ENCODE assay signal across 28 mouse cellular contexts in genomic region chr17:67142183-67142756, GRCm38 (mm10).
DNase-seq lines count a peak whose midpoint lies in the region; ATAC-seq and TF ChIP-seq lines count a peak whose summit lies in the region.
"Had no signal": no experiment of that assay in that cellular context is flagged by ENCODE, and none has a peak within 500 bp of the region (broad histone marks: within the 10 kb centered on the region; RNA-seq: fewer than 3 reads in every experiment).

No protein-coding gene starts in this region.

- no peaks in the 10 kb centered on the region for H3K4me1 ChIP-seq in heart, embryonic 15.5 days (replicated peaks)
- peaks cover 3% of the 10 kb centered on the region for H3K4me1 ChIP-seq in heart, adult 2 months (ENCODE audit: control insufficient read depth, insufficient read depth, low read length)
- H3K4me1 ChIP-seq in midbrain, embryonic 11.5 days (ENCODE audit: control insufficient read depth, insufficient read depth, low read length) = no peaks in the 10 kb centered on the region
- H3K4me1 ChIP-seq in midbrain, embryonic 10.5 days = no peaks in the 10 kb centered on the region
- no peaks in the 10 kb centered on the region for H3K4me1 ChIP-seq in limb, embryonic 10.5 days
- H3K4me1 ChIP-seq: embryonic facial prominence, embryonic 10.5 days; forebrain, embryonic 10.5 days; forebrain, embryonic 13.5 days had no signal

- no peak for TF ChIP-seq EP300 in heart, adult 2 months (IDR thresholded peaks at IDR 0.05; ENCODE audit: insufficient read depth, low read depth, low read length)

- peaks cover 7% of the 10 kb centered on the region for H3K79me2 ChIP-seq in heart, adult 2 months (replicated peaks; ENCODE audit: control insufficient read depth, insufficient read depth, low read length)

- no peak for DNase-seq in heart, adult 2 months
- DNase-seq in midbrain, embryonic 11.5 days (ENCODE audit: low spot score, missing footprints) = peak; percentile 10
- no peak for DNase-seq in midbrain, embryonic 10.5 days (ENCODE audit: low spot score)
- peak; percentile 23 for DNase-seq in limb, embryonic 10.5 days (ENCODE audit: low spot score)
- no peak for DNase-seq in layer of hippocampus, adult 18-20 months (ENCODE audit: low spot score in 2 of 2)
- DNase-seq: adrenal gland, adult 8-10 months; adrenal gland, postnatal 25 days; cerebellum, adult 11-12 months; cerebellum, adult 8-10 months; cerebellum, postnatal 10 days; cerebellum, postnatal 36 days; embryo, embryonic 11 days; gastrocnemius, postnatal 10 days; gastrocnemius, postnatal 36 days; heart, postnatal 10 days; heart, postnatal 4 days had no signal

- H3K9ac ChIP-seq in heart, embryonic 15.5 days = no peak overlapping the region
- no peak overlapping the region for H3K9ac ChIP-seq in heart, adult 2 months (ENCODE audit: low read depth, low read length)
- H3K9ac ChIP-seq in midbrain, embryonic 11.5 days (ENCODE audit: low read length) = no peak overlapping the region
- H3K9ac ChIP-seq: embryonic facial prominence, embryonic 13.5 days; forebrain, embryonic 13.5 days; hindbrain, embryonic 14.5 days had no signal

- no peaks in the 10 kb centered on the region for H3K27me3 ChIP-seq in heart, embryonic 15.5 days
- no peaks in the 10 kb centered on the region for H3K27me3 ChIP-seq in heart, adult 2 months (ENCODE audit: control insufficient read depth, insufficient read depth, low read length)
- no peaks in the 10 kb centered on the region for H3K27me3 ChIP-seq in midbrain, embryonic 11.5 days (ENCODE audit: control insufficient read depth, insufficient read depth, low read length)
- H3K27me3 ChIP-seq in midbrain, embryonic 10.5 days (ENCODE audit: low read depth, poor library complexity, severe bottlenecking) = no peaks in the 10 kb centered on the region
- no peaks in the 10 kb centered on the region for H3K27me3 ChIP-seq in limb, embryonic 10.5 days (ENCODE audit: low read depth, poor library complexity, severe bottlenecking)
- H3K27me3 ChIP-seq: embryonic facial prominence, embryonic 13.5 days; forebrain, embryonic 13.5 days had no signal

- no peak overlapping the region for H3K4me2 ChIP-seq in heart, embryonic 15.5 days
- no peak overlapping the region for H3K4me2 ChIP-seq in midbrain, embryonic 11.5 days
- H3K4me2 ChIP-seq: embryonic facial prominence, embryonic 13.5 days; forebrain, embryonic 13.5 days; heart, embryonic 11.5 days; hindbrain, embryonic 14.5 days had no signal

- no peaks in the 10 kb centered on the region for H3K36me3 ChIP-seq in heart, embryonic 15.5 days
- peaks cover under 1% of the 10 kb centered on the region for H3K36me3 ChIP-seq in heart, adult 2 months (ENCODE audit: control insufficient read depth, insufficient read depth, low read length)
- no peaks in the 10 kb centered on the region for H3K36me3 ChIP-seq in midbrain, embryonic 11.5 days (ENCODE audit: control insufficient read depth, insufficient read depth, low read length)
- no peaks in the 10 kb centered on the region for H3K36me3 ChIP-seq in midbrain, embryonic 10.5 days
- no peaks in the 10 kb centered on the region for H3K36me3 ChIP-seq in limb, embryonic 10.5 days
- H3K36me3 ChIP-seq: embryonic facial prominence, embryonic 10.5 days; embryonic facial prominence, embryonic 13.5 days; forebrain, embryonic 10.5 days had no signal

- TF ChIP-seq CTCF in heart, adult 2 months (IDR thresholded peaks at IDR 0.05) = no peak

- ATAC-seq in heart, embryonic 15.5 days (replicated peaks; ENCODE audit: insufficient number of reproducible peaks, insufficient read depth, low FRiP score, low read depth) = 0 out of 2 replicates have a peak, but pooled peaks have one; percentile 53
- no peak for ATAC-seq in midbrain, embryonic 11.5 days (ENCODE audit: low FRiP score)
- ATAC-seq: activated CD4-positive, CD25-positive, alpha-beta regulatory T cell, adult 4 months; CD4-positive, CD25-positive, alpha-beta regulatory T cell, adult 4 months; forebrain, embryonic 13.5 days; forebrain, embryonic 16.5 days; hindbrain, postnatal 0 days; inflammation-experienced regulatory T-cells, adult 6 months had no signal

- intact Hi-C loops in heart, adult 2 months (cut with DNase I) = no loop called here

- H3K27ac ChIP-seq in heart, embryonic 15.5 days = no peak overlapping the region
- H3K27ac ChIP-seq in heart, adult 2 months = no peak overlapping the region
- no peak overlapping the region for H3K27ac ChIP-seq in midbrain, embryonic 11.5 days (ENCODE audit: low read depth, low read length)
- no peak overlapping the region for H3K27ac ChIP-seq in midbrain, embryonic 10.5 days (replicated peaks)
- H3K27ac ChIP-seq in limb, embryonic 10.5 days = no peak overlapping the region
- H3K27ac ChIP-seq: embryonic facial prominence, embryonic 10.5 days; embryonic facial prominence, embryonic 13.5 days; forebrain, embryonic 10.5 days; forebrain, embryonic 13.5 days; hindbrain, embryonic 14.5 days; hindbrain, postnatal 0 days had no signal

- no peak overlapping the region for H3K4me3 ChIP-seq in heart, embryonic 15.5 days
- H3K4me3 ChIP-seq in heart, adult 2 months = no peak overlapping the region
- no peak overlapping the region for H3K4me3 ChIP-seq in midbrain, embryonic 11.5 days (ENCODE audit: low read depth, low read length)
- no peak overlapping the region for H3K4me3 ChIP-seq in midbrain, embryonic 10.5 days
- no peak overlapping the region for H3K4me3 ChIP-seq in limb, embryonic 10.5 days
- H3K4me3 ChIP-seq: embryonic facial prominence, embryonic 10.5 days; embryonic facial prominence, embryonic 13.5 days; forebrain, embryonic 10.5 days; forebrain, embryonic 13.5 days had no signal

- 68% methylated on average over 4 of the region's 4 CpGs for WGBS in heart, embryonic 15.5 days
- 55% methylated on average over 4 of the region's 4 CpGs for WGBS in heart, adult 2 months
- WGBS in midbrain, embryonic 11.5 days = 87% methylated on average over 4 of the region's 4 CpGs
- WGBS in midbrain, embryonic 10.5 days = 88% methylated on average over 4 of the region's 4 CpGs
- 83% methylated on average over 4 of the region's 4 CpGs for WGBS in limb, embryonic 10.5 days

- no peak for TF ChIP-seq POLR2A in heart, adult 2 months (IDR thresholded peaks at IDR 0.05; ENCODE audit: insufficient read depth, low read depth, low read length)

- no peaks in the 10 kb centered on the region for H3K9me3 ChIP-seq in heart, embryonic 15.5 days (replicated peaks)
- H3K9me3 ChIP-seq in midbrain, embryonic 11.5 days (ENCODE audit: control insufficient read depth, low read length) = no peaks in the 10 kb centered on the region
- no peaks in the 10 kb centered on the region for H3K9me3 ChIP-seq in midbrain, embryonic 10.5 days (replicated peaks)
- no peaks in the 10 kb centered on the region for H3K9me3 ChIP-seq in limb, embryonic 10.5 days (replicated peaks)
- H3K9me3 ChIP-seq: embryonic facial prominence, embryonic 10.5 days; embryonic facial prominence, embryonic 13.5 days; forebrain, embryonic 10.5 days; forebrain, embryonic 13.5 days had no signal

Comparison
In these comparisons a context has a peak if more than half of its experiments do, and no peak if none do; other contexts are left out.
1. DNase-seq: peak in midbrain, embryonic 11.5 days (single experiment) and limb, embryonic 10.5 days (single experiment); none in heart, adult 2 months (0 of 2), midbrain, embryonic 10.5 days (single experiment) and layer of hippocampus, adult 18-20 months (0 of 2).